Mouse (Mus musculus) CH12.LX (cell line): ENCODE measurements at regions not wholly inside any gene's neighbourhood (a gene's known extent, or its start where the extent isn't known, plus 50 kb on each side); places are given as distances from the start of the nearest gene placed in this dataset.

ENCODE experiments used
- CTCF ChIP-seq, 2 experiments: IDR thresholded peaks in 1 of 2; conservative IDR thresholded peaks in 1 of 2; 2 replicates each; pipeline ENCODE4 v1.5.1; 2011 to 2012; ENCODE audit warnings: low read depth in 2 of 2, low read length in 2 of 2, improper control_type of control experiment in 1 of 2, inconsistent platforms in 1 of 2, mild to moderate bottlenecking in 1 of 2, moderate library complexity in 1 of 2
- E2F4 ChIP-seq: IDR thresholded peaks from 2 replicates; pipeline ENCODE4 v1.6.1; 2011; ENCODE audit warnings: low read depth, low read length, improper control_type of control experiment; ENCODE audit not compliant: insufficient replicate concordance
- EP300 ChIP-seq: IDR thresholded peaks from 2 replicates; pipeline ENCODE4 v1.6.1; 2011; ENCODE audit warnings: low read length, improper control_type of control experiment
- HCFC1 ChIP-seq: IDR thresholded peaks from 2 replicates; pipeline ENCODE4 v1.6.1; 2012; ENCODE audit warnings: low read depth, mild to moderate bottlenecking, inconsistent platforms, low read length, improper control_type of control experiment
- MAFK ChIP-seq: IDR thresholded peaks from 2 replicates; pipeline ENCODE4 v1.6.1; 2011; ENCODE audit warnings: low read length, improper control_type of control experiment; ENCODE audit not compliant: insufficient replicate concordance
- MAX ChIP-seq: IDR thresholded peaks from 2 replicates; pipeline ENCODE4 v1.6.1; 2011; ENCODE audit warnings: low read length, improper control_type of control experiment
- MXI1 ChIP-seq: IDR thresholded peaks from 2 replicates; pipeline ENCODE4 v1.6.1; 2011; ENCODE audit warnings: mild to moderate bottlenecking, low read depth, low read length, improper control_type of control experiment
- NELFE ChIP-seq: IDR thresholded peaks from 2 replicates; pipeline ENCODE4 v1.6.1; 2011; ENCODE audit warnings: low read depth, low read length, improper control_type of control experiment
- NRF1 ChIP-seq: IDR thresholded peaks from 2 replicates; pipeline ENCODE4 v1.6.1; 2014; ENCODE audit warnings: low read depth, mild to moderate bottlenecking, inconsistent platforms, low read length, improper control_type of control experiment, moderate library complexity
- POLR2A ChIP-seq: IDR thresholded peaks from 2 replicates; pipeline ENCODE4 v1.6.1; 2011; ENCODE audit warnings: low read depth, mild to moderate bottlenecking, improper control_type of control experiment, low read length
- RAD21 ChIP-seq: IDR thresholded peaks from 2 replicates; pipeline ENCODE4 v1.6.1; 2011; ENCODE audit warnings: low read depth, mild to moderate bottlenecking, low read length, improper control_type of control experiment, moderate library complexity
- ZKSCAN1 ChIP-seq: IDR thresholded peaks from 2 replicates; pipeline ENCODE4 v1.6.1; 2012; ENCODE audit warnings: low read depth, inconsistent platforms, low read length, improper control_type of control experiment, borderline replicate concordance
- ZMIZ1 ChIP-seq: IDR thresholded peaks from 2 replicates; pipeline ENCODE4 v1.6.1; 2012; ENCODE audit warnings: low read depth, mild to moderate bottlenecking, inconsistent platforms, low read length, improper control_type of control experiment

DNA sequence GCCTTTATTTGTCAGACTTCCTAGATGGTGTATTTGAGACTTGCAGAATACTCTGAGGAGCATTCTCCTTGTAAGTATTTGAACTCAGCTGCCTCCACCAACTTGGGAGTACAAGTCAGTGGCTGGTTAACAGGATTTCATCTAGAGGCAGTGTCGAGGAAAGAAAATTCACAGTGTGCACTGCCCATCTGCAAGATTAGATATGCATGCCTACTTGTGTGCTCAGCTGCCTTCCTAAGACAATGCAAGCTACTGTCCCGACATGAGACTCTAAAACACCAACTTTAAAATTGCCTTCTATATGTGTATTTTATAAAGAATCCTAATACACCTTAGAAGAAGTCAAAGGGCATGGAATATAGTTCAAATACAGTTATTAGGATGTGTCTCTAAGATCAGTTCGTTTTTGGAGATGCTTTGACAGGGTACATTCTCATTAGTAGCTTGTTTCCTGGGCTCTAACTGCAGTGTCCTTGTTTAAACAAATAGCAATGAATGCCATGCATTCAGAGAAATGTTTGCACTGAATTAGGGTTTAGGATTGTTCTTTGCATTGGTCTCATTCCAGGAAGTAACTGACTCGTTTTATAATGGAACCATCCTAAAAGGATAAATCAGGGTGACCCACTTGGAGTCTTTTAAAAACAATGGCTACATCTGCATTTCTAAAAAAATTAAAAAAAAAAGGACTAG lies 2687.1 kb upstream of the Gm7489 start:
- TF ChIP-seq POLR2A, result no peak
- no peak for TF ChIP-seq EP300
- TF ChIP-seq MAX, result no peak
- no peak for TF ChIP-seq CTCF (conservative IDR thresholded peaks at IDR 0.05 in 1 of 2, IDR thresholded peaks at IDR 0.05 in 1 of 2; ENCODE audit: low read depth in 2 of 2, low read length in 2 of 2)
- no peak for TF ChIP-seq NELFE
- TF ChIP-seq ZKSCAN1, result no peak
- no peak for TF ChIP-seq NRF1
- TF ChIP-seq HCFC1, result no peak
- no peak for TF ChIP-seq MXI1
- TF ChIP-seq RAD21, result no peak
- TF ChIP-seq ZMIZ1, result no peak
- TF ChIP-seq MAFK, result no peak
- no peak for TF ChIP-seq E2F4
